Comparison of ENCODE assay signal across 8 mouse cellular contexts in genomic region chr10:7680731-7681301, GRCm38 (mm10). TPM values are rescaled to one million over a fixed set of nuclear protein-coding genes. Genes with fewer than 3 reads are reported as not detected.
DNase-seq lines count a peak whose midpoint lies in the region; ATAC-seq lines count a peak whose summit lies in the region.

Gene Pcmt1, minus strand, starts transcription at chr10:7681136.
Gene Lats1, plus strand, starts transcription at chr10:7681214.

- peak; percentile 90 to 97 for DNase-seq in adrenal gland, adult (ENCODE audit: inconsistent age in 2 of 2, low spot score in 1 of 2)
- DNase-seq in embryo, embryonic 10 days (ENCODE audit: low spot score): peak; percentile 86
- peak; percentile 91 for DNase-seq in gastrocnemius, postnatal 10 days
- peak; percentile 90 for DNase-seq in induced T-regulatory cell, adult 2 months (ENCODE audit: low read depth)
- DNase-seq in left cerebral cortex, adult 8-10 months (ENCODE audit: low spot score in 2 of 2): peak; percentile 64 to 82
- DNase-seq in right cerebral cortex, adult 18-20 months: peak; percentile 88
- DNase-seq in urinary bladder, adult 2 months (ENCODE audit: low spot score): peak; percentile 92

- peak; percentile 83 for ATAC-seq in megakaryocyte, adult 5-6 weeks (ENCODE audit: poor library complexity, severe bottlenecking)

RNA-seq across cellular contexts. Expression of gene Pcmt1, which starts in this region (rescaled TPM):
- total RNA-seq in gastrocnemius, postnatal 10 days (2021): 100 to 1,000 TPM in 1 of 2 experiments, 10 to 100 TPM in 1; 99.4 to 100 TPM
- 100 to 1,000 TPM; 193 to 200 (median 195) TPM for total RNA-seq in left cerebral cortex, adult 8-10 months (2022)
- 73.3 and 73.6 TPM in 2 replicates for total RNA-seq in megakaryocyte, adult 5-6 weeks (2015)
- 49.9 and 66.4 TPM in 2 replicates for total RNA-seq in megakaryocyte, adult 5-6 weeks (2017)
- 61.0 and 67.5 TPM in 2 replicates for polyA plus RNA-seq in urinary bladder, adult 2 months (2012; rRNA removed)

RNA-seq across cellular contexts. Expression of gene Lats1, which starts in this region (rescaled TPM):
- total RNA-seq in gastrocnemius, postnatal 10 days (2021): 10 to 100 TPM; 16.9 to 21.8 TPM
- 10 to 100 TPM; 28.9 to 33.0 (median 31.6) TPM for total RNA-seq in left cerebral cortex, adult 8-10 months (2022)
- total RNA-seq in megakaryocyte, adult 5-6 weeks (2015): 20.1 and 20.2 TPM in 2 replicates
- 12.6 and 16.4 TPM in 2 replicates for total RNA-seq in megakaryocyte, adult 5-6 weeks (2017)
- 17.4 and 17.6 TPM in 2 replicates for polyA plus RNA-seq in urinary bladder, adult 2 months (2012; rRNA removed)

Comparison
In these comparisons a context has a peak if more than half of its experiments do, and no peak if none do; other contexts are left out.
1. Peak in every context shown above with its lines: DNase-seq and ATAC-seq.